20 mouse cellular contexts compared by ENCODE assay signal in genomic region chr10:93332261-93332809, GRCm38 (mm10). TPM values are rescaled to one million over a fixed set of nuclear protein-coding genes. Genes with fewer than 3 reads are reported as not detected.
DNase-seq lines count a peak whose midpoint lies in the region; ATAC-seq and TF ChIP-seq lines count a peak whose summit lies in the region.
"Had no signal": no experiment of that assay in that cellular context is flagged by ENCODE, and none has a peak within 500 bp of the region (broad histone marks: within the 10 kb centered on the region; RNA-seq: fewer than 3 reads in every experiment).

No protein-coding gene starts in this region.

- H3K36me3 ChIP-seq in intestine, postnatal 0 days (ENCODE audit: control insufficient read depth, insufficient read depth), result no peaks in the 10 kb centered on the region
- H3K36me3 ChIP-seq: embryonic facial prominence, embryonic 10.5 days; forebrain, embryonic 12.5 days had no signal

- WGBS in intestine, postnatal 0 days, result 39% methylated on average over 3 of the region's 3 CpGs

- H3K27ac ChIP-seq in gastrocnemius, adult 2 months, result peak overlapping the region; percentile 24
- H3K27ac ChIP-seq in intestine, postnatal 0 days (ENCODE audit: low read depth, low read length), result no peak overlapping the region
- H3K27ac ChIP-seq: embryonic facial prominence, embryonic 10.5 days; forebrain, embryonic 12.5 days had no signal

- H3K9ac ChIP-seq in intestine, postnatal 0 days (ENCODE audit: low read depth, low read length), result no peak overlapping the region
- H3K9ac ChIP-seq: forebrain, embryonic 12.5 days had no signal

- no peaks in the 10 kb centered on the region for H3K27me3 ChIP-seq in intestine, postnatal 0 days (replicated peaks; ENCODE audit: control insufficient read depth, insufficient read depth, low read length)
- H3K27me3 ChIP-seq: forebrain, embryonic 12.5 days; megakaryocyte, embryonic 14.5 days had no signal

- H3K4me1 ChIP-seq in intestine, postnatal 0 days (replicated peaks; ENCODE audit: control insufficient read depth, insufficient read depth, low read length), result no peaks in the 10 kb centered on the region
- H3K4me1 ChIP-seq: forebrain, embryonic 12.5 days had no signal

- H3K4me2 ChIP-seq in intestine, postnatal 0 days (replicated peaks; ENCODE audit: low read depth), result no peak overlapping the region
- H3K4me2 ChIP-seq: forebrain, embryonic 12.5 days; liver, embryonic 11.5 days had no signal

- TF ChIP-seq CTCF in gastrocnemius, adult 2 months (IDR thresholded peaks at IDR 0.05), result no peak
- TF ChIP-seq CTCF in intestine, postnatal 0 days (IDR thresholded peaks at IDR 0.05; ENCODE audit: low read depth), result no peak

- no peak for DNase-seq in gastrocnemius, adult 2 months
- DNase-seq in gastrocnemius, adult 18-20 months (ENCODE audit: low spot score), result no peak
- DNase-seq in kidney, postnatal 25 days, result peak; percentile 20 to 62
- no peak for DNase-seq in kidney, postnatal 10 days
- DNase-seq in NIH3T3 (ENCODE audit: low read depth), result peak; percentile 79
- DNase-seq: adrenal gland, adult 8-10 months; cerebellum, adult 2 months; heart, adult 2 months; layer of hippocampus, adult 9-11 months; lung, adult 18-20 months; lung, postnatal 14 days; right cerebral cortex, postnatal 25 days had no signal

- no peaks in the 10 kb centered on the region for H3K9me3 ChIP-seq in intestine, postnatal 0 days (ENCODE audit: control insufficient read depth)
- H3K9me3 ChIP-seq: embryonic facial prominence, embryonic 10.5 days; forebrain, embryonic 12.5 days; megakaryocyte, embryonic 14.5 days had no signal

- intact Hi-C loops in gastrocnemius, adult 2 months (cut with DNase I), result no loop called here

- H3K4me3 ChIP-seq in gastrocnemius, adult 2 months, result no peak overlapping the region
- no peak overlapping the region for H3K4me3 ChIP-seq in intestine, postnatal 0 days (ENCODE audit: low read depth, low read length)
- H3K4me3 ChIP-seq: embryonic facial prominence, embryonic 10.5 days; forebrain, embryonic 12.5 days; heart, adult 2 months; megakaryocyte, embryonic 14.5 days had no signal

- no peak for ATAC-seq in inflammation-experienced regulatory T-cells, adult 6 months
- ATAC-seq in intestine, postnatal 0 days, result no peak
- ATAC-seq: CD4-positive, CD25-positive, alpha-beta regulatory T cell, adult 4 months; midbrain, embryonic 16.5 days had no signal

RNA-seq across cellular contexts. Expression of gene Elk3, which starts 21.4 kb away (rescaled TPM):
- total RNA-seq in gastrocnemius, adult 2 months (2021), result 10 to 100 TPM; 11.7 to 14.2 TPM
- total RNA-seq in gastrocnemius, adult 18-20 months (2021), result 10 to 100 TPM in 1 of 2 experiments, 1 to 10 TPM in 1; 7.2 to 11.4 TPM
- polyA plus RNA-seq in inflammation-experienced regulatory T-cells, adult 6 months (2017; shearing (Covaris generic)), result 10 to 100 TPM; 36.0 to 50.7 (median 38.6) TPM
- 14.2 and 16.4 TPM in 2 replicates for polyA plus RNA-seq in intestine, postnatal 0 days (2015; fragmentation: Nextera tagmentation; extraction: Ambion mirVana)

Comparison
In these comparisons a context has a peak if more than half of its experiments do, and no peak if none do; other contexts are left out.
1. DNase-seq: peak in kidney, postnatal 25 days (2 of 2) and NIH3T3 (single experiment); none in gastrocnemius, adult 2 months (single experiment), gastrocnemius, adult 18-20 months (single experiment) and kidney, postnatal 10 days (single experiment).